Mouse (Mus musculus) neural tube, embryonic 11.5 days (tissue): ENCODE data around the gene Nmnat3. TPM values are rescaled to one million over a fixed set of nuclear protein-coding genes. Genes with fewer than 3 reads are reported as not detected.

ENCODE experiments used
- ATAC-seq: fragments of 200-750 bp; cut with Nextera tagmentation; 2 replicates; pipeline ENCODE4 v1.8.0; 2017; ENCODE audit warnings: moderate number of reproducible peaks, mild to moderate bottlenecking, moderate TSS enrichment, moderate library complexity; ENCODE audit not compliant: insufficient read depth, low FRiP score, low TSS enrichment
- DNase-seq: peaks from one replicate; pipeline ENCODE4 v3.0.0-alpha.2; 2015; ENCODE audit warnings: low spot score
- H3K27ac ChIP-seq: fragments of 300-500 bp; sonication (generic); 2 replicates; pipeline ENCODE4 v1.5.1; 2014; ENCODE audit warnings: low read depth, mild to moderate bottlenecking, low read length
- H3K27me3 ChIP-seq: fragments of 300-500 bp; sonication (generic); 2 replicates; pipeline ENCODE4 v1.6.1; 2014; ENCODE audit warnings: mild to moderate bottlenecking, low read length, mixed read lengths; ENCODE audit not compliant: control insufficient read depth, insufficient read depth
- H3K36me3 ChIP-seq: fragments of 300-500 bp; sonication (generic); 2 replicates; pipeline ENCODE4 v1.6.1; 2014; ENCODE audit warnings: mild to moderate bottlenecking, low read length, moderate library complexity, mixed read lengths; ENCODE audit not compliant: control insufficient read depth, insufficient read depth
- H3K4me1 ChIP-seq: fragments of 300-500 bp; sonication (generic); 2 replicates; pipeline ENCODE4 v1.6.1; 2014; ENCODE audit warnings: low read length, mixed read lengths; ENCODE audit not compliant: control insufficient read depth, insufficient read depth
- H3K4me2 ChIP-seq: fragments of 300-500 bp; sonication (generic); 2 replicates; pipeline ENCODE4 v1.6.1; 2014; ENCODE audit warnings: low read depth, mild to moderate bottlenecking, moderate library complexity
- H3K4me3 ChIP-seq: fragments of 300-500 bp; sonication (generic); 2 replicates; pipeline ENCODE4 v1.5.1; 2014; ENCODE audit warnings: low read depth, low read length
- H3K9ac ChIP-seq: fragments of 300-500 bp; sonication (generic); 2 replicates; pipeline ENCODE4 v1.6.1; 2014; ENCODE audit warnings: mild to moderate bottlenecking, low read length
- H3K9me3 ChIP-seq: fragments of 300-500 bp; sonication (generic); 2 replicates; pipeline ENCODE4 v1.6.1; 2016; ENCODE audit warnings: low read length; ENCODE audit not compliant: control insufficient read depth
- WGBS: fragments of 180-500 bp; shearing (Covaris S2); extraction: QIAGEN DNeasy Blood & Tissue Kit; methylation state at CpG from one replicate; pipeline ENCODE4 v1.1.7; 2014; 5-methylcytosine and 5-hydroxymethylcytosine counted together
- polyA plus RNA-seq: library from polyadenylated mRNA; unstranded; fragments of >200 nt; fragmentation: Nextera tagmentation; extraction: Ambion mirVana; gene quantifications from 2 replicates; pipeline ENCODE4 v1.2.1, GENCODE M21; 2014

The Nmnat3 gene
- polyA plus RNA-seq, 1 experiment from 2014 or later = 2.9 TPM

DNA sequence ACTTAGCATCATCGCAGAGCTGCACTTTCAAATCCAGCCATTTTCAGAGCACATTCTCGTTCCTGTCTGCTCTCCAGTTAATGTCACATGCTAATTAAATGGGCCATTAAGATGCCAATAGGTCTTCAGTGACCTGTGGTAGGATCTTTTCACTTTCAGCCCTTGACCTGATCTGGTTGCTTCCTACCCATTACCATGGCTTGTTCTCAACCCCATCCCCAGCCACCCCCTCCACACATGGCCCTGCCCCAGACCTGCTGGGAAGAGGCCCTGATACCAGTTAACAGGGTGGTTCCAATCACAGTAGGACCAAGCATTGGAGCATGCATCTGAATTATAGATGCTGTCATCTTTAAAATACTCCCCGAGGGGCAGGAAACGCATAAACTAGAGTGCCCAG is 30.7 kb downstream of the Nmnat3 start:
- no peak overlapping the region for H3K27ac ChIP-seq

GRCm38 (mm10) chr9:98318875-98319274 is 31.6 kb downstream of the Nmnat3 start:
- Histone ChIP-seq H3K27ac (no peak overlapping the region), H3K4me1 (no peaks in the 10 kb centered on the region), H3K9ac (no peak overlapping the region), H3K4me2 (no peak overlapping the region), H3K36me3 (no peaks in the 10 kb centered on the region), H3K4me3 (no peak overlapping the region), H3K9me3 (no peaks in the 10 kb centered on the region), H3K27me3 (no peaks in the 10 kb centered on the region)
- no peak for DNase-seq
- no peak for ATAC-seq
- 47% methylated on average over 3 of the region's 3 CpGs for WGBS

More for the DNA sequence above, 30.7 kb downstream of the Nmnat3 start:
- no peak for DNase-seq
- 65% methylated on average over 4 of the region's 4 CpGs for WGBS
- H3K4me2 ChIP-seq = no peak overlapping the region
- H3K36me3 ChIP-seq = no peaks in the 10 kb centered on the region
- peak; percentile 35; the same call in 1 of the 2 replicates for ATAC-seq
- no peaks in the 10 kb centered on the region for H3K9me3 ChIP-seq
- H3K9ac ChIP-seq = no peak overlapping the region
- H3K27me3 ChIP-seq = no peaks in the 10 kb centered on the region
- no peaks in the 10 kb centered on the region for H3K4me1 ChIP-seq
- H3K4me3 ChIP-seq = no peak overlapping the region

DNA sequence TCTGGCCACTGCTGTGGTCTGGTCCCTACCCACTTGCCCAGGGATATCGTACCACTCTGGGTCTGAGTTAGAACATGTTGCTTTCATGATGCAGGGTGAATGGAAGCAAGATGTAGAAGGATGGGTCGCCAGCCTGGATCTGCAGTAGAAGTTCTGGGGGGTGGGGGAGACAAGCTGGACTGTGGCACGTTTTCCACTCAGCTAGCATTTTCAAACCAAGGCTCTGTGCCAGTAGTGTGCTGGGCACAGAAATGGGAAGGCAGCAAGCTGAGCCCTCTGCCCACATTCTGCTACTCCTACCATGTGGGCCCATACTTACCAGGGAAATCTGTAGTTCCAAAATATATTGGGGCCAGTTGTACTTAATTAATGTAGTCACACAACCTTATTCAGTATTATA is 33.5 kb downstream of the Nmnat3 start:
- no peaks in the 10 kb centered on the region for H3K36me3 ChIP-seq
- ATAC-seq (no peak), DNase-seq (no peak)
- no peak overlapping the region for H3K27ac ChIP-seq
- no peak overlapping the region for H3K9ac ChIP-seq
- H3K9me3 ChIP-seq = no peaks in the 10 kb centered on the region
- no peak overlapping the region for H3K4me2 ChIP-seq
- H3K4me1 ChIP-seq = no peaks in the 10 kb centered on the region
- no peak overlapping the region for H3K4me3 ChIP-seq
- no peaks in the 10 kb centered on the region for H3K27me3 ChIP-seq
- 89% methylated on average over 3 of the region's 3 CpGs for WGBS

DNA sequence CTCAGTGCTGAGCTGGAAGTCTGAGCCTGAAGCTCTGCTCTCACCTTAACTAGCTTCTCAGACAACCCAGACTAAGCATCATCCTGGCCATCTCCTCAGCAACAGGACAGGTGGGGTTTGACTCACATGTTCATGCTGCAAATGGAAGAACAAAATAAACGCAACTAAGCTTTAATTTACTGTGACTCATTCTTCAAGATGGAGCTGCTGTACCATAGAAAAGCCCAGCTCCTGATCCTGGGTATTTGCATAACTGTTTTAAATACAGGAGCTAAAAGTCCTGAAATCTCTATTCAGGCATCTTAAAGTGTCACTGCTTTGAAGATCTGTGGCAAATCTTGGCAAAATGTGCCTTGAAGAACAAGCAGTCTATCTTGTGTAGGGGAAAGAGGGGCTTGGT is 38.9 kb downstream of the Nmnat3 start:
- Histone ChIP-seq H3K4me1 (no peaks in the 10 kb centered on the region), H3K9ac (no peak overlapping the region), H3K4me3 (no peak overlapping the region), H3K27ac (no peak overlapping the region), H3K36me3 (no peaks in the 10 kb centered on the region), H3K9me3 (no peaks in the 10 kb centered on the region), H3K4me2 (no peak overlapping the region), H3K27me3 (no peaks in the 10 kb centered on the region)
- DNase-seq = no peak
- ATAC-seq = no peak
- 92% methylated on average over 1 of the region's 1 CpGs for WGBS

DNA sequence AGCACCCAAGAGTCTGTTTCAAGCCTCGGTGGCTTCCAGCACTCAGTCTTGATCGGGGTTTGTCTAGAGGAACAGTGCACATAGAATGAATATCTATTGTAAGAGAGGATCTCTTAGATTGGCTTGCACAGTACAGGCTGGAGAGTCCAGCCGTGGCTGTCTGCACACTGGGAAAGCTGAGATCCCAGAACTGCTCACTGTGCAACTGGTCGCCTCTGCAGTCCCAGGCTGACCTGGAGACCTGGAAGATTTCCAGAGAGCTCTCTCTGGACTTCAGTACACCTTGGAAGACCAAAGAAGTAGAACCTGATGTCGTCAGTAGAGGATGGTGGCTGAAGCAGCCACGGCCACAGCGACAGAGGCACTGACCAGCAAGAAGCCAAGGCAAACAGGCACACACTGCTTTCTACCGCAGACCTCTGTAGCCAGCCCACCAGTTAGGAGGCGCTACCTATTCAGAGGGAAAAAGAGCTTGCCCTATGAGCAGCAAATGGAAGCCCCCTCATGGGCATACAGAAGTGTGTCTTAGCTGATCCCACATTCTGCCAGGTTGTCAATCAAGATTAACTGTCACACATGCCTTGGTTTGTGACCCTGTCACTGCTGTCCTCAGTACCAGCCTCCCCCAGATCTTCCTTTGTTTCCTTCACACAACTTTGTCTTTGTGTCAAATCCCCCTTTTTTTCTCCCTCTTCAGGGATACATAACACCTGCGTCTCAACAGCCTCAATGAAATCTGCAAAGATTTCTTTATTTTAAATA is 41.4 kb downstream of the Nmnat3 start:
- ATAC-seq = no peak
- 82% methylated on average over 10 of the region's 10 CpGs for WGBS
- Histone ChIP-seq H3K27me3 (no peaks in the 10 kb centered on the region), H3K4me2 (no peak overlapping the region), H3K36me3 (no peaks in the 10 kb centered on the region), H3K9ac (no peak overlapping the region), H3K4me1 (no peaks in the 10 kb centered on the region), H3K9me3 (no peaks in the 10 kb centered on the region), H3K27ac (no peak overlapping the region), H3K4me3 (no peak overlapping the region)
- no peak for DNase-seq

- no peaks in the 10 kb centered on the region for H3K4me1 ChIP-seq
- ATAC-seq (no peak), DNase-seq (no peak)
- no peak overlapping the region for H3K4me3 ChIP-seq
- H3K27ac ChIP-seq = no peak overlapping the region
- H3K9me3 ChIP-seq = no peaks in the 10 kb centered on the region
- WGBS = 64% methylated on average over 20 of the region's 20 CpGs
- no peaks in the 10 kb centered on the region for H3K27me3 ChIP-seq
- no peak overlapping the region for H3K9ac ChIP-seq
- H3K36me3 ChIP-seq = no peaks in the 10 kb centered on the region
- no peak overlapping the region for H3K4me2 ChIP-seq
Measured at GRCm38 (mm10) chr9:98329274-98330105, 42.3 kb downstream of the Nmnat3 start.

DNA sequence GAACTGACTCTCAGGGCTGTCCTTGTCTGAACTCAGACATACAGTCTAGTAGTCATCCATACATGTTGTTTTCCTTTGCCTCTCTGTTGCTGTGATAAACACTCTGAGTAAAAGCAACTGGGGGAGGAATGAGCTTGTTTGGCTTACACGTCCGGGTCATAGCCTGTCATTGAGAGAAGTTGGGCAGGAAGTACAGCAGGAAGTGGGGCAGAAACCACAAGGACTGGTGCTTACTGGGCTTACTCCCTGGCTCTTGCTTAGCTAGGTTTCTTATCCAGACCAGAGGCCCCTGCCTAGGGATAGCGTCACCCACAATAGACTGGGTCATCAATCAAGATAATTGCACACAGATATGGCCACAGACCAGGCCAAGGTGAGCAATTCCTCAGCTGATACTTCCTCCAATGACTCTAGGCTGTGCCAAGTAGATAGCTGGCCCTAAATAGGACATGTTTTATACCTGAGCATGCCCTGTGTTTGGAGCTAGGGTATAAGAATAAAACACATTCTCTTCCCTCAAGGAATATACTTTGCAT is 46.1 kb downstream of the Nmnat3 start:
- no peaks in the 10 kb centered on the region for H3K9me3 ChIP-seq
- H3K36me3 ChIP-seq = no peaks in the 10 kb centered on the region
- H3K27me3 ChIP-seq = no peaks in the 10 kb centered on the region
- no peak for ATAC-seq
- no peak overlapping the region for H3K27ac ChIP-seq
- no peak overlapping the region for H3K4me2 ChIP-seq
- no peak for DNase-seq
- no peak overlapping the region for H3K4me3 ChIP-seq
- H3K9ac ChIP-seq = no peak overlapping the region
- no peaks in the 10 kb centered on the region for H3K4me1 ChIP-seq
- 78% methylated on average over 3 of the region's 3 CpGs for WGBS

GRCm38 (mm10) chr9:98337881-98338769 is 50.9 kb downstream of the Nmnat3 start:
- no peak overlapping the region for H3K27ac ChIP-seq
- no peaks in the 10 kb centered on the region for H3K27me3 ChIP-seq
- H3K9ac ChIP-seq = no peak overlapping the region
- H3K4me2 ChIP-seq = no peak overlapping the region
- DNase-seq (no peak), ATAC-seq (no peak)
- no peaks in the 10 kb centered on the region for H3K36me3 ChIP-seq
- H3K4me1 ChIP-seq = no peaks in the 10 kb centered on the region
- H3K9me3 ChIP-seq = no peaks in the 10 kb centered on the region
- WGBS = 86% methylated on average over 15 of the region's 15 CpGs
- no peak overlapping the region for H3K4me3 ChIP-seq
